Mouse (Mus musculus): ENCODE results near the gene Isyna1. TPM values are rescaled to one million over a fixed set of nuclear protein-coding genes. Genes with fewer than 3 reads are reported as not detected.

Isyna1 gene
- polyA plus RNA-seq, 1 experiment from 2014 or later, result 86.8 TPM

DNA sequence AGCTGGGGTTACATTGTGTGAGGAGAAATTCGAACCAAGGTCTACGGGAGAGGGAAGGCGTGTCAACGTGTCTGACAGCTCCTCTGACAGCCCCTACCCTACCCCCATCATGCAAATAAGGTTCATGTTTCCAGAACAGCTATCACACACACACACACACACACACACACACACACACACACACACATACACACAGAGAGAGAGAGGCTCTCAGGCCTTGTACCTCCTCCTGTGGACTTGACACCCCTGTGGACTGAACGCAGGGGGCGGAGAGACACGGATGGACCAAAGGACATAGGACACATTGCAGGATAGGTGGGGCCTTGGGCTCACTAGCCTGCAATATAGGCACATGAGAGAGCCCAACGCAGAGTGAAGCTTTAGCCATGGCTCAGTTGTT, 42.7 kb downstream of the Isyna1 start:
- Histone ChIP-seq H3K4me2 (replicated peaks) (no peak overlapping the region), H3K4me3 (replicated peaks; ENCODE audit: low read length) (no peak overlapping the region), H3K27me3 (ENCODE audit: control insufficient read depth, insufficient read depth, low read length) (no peaks in the 10 kb centered on the region), H3K9ac (no peak overlapping the region), H3K36me3 (replicated peaks; ENCODE audit: control insufficient read depth, insufficient read depth) (no peaks in the 10 kb centered on the region), H3K4me1 (replicated peaks; ENCODE audit: control insufficient read depth, insufficient read depth, low read length) (no peaks in the 10 kb centered on the region), H3K9me3 (ENCODE audit: control insufficient read depth, low read length) (no peaks in the 10 kb centered on the region), H3K27ac (no peak overlapping the region)
- no peak for DNase-seq (ENCODE audit: low spot score)
- 55% methylated on average over 8 of the region's 8 CpGs for WGBS
- ATAC-seq (ENCODE audit: low FRiP score), result no peak

DNA sequence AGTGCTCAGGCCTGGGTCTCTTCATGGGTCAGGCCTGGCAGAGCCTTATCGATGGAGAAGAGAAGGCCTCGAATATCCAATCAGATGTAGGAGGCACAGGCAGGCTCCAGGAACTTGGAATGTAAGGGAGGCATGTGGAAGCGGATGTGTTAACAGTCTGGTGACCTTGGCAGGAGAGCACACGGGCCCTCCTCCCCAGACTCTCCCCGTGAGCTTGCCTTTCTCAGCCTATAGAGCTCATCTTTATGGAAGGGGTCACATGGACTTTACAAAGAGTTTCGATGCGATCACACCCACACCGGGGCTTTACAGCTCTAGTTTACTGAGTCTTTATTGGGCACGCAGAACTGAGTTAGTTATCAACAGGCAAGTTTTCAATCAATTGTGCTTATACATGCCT, 44.6 kb downstream of the Isyna1 start:
- no peak overlapping the region for H3K4me3 ChIP-seq (replicated peaks; ENCODE audit: low read length)
- no peaks in the 10 kb centered on the region for H3K9me3 ChIP-seq (ENCODE audit: control insufficient read depth, low read length)
- H3K4me1 ChIP-seq (replicated peaks; ENCODE audit: control insufficient read depth, insufficient read depth, low read length), result no peaks in the 10 kb centered on the region
- no peak overlapping the region for H3K27ac ChIP-seq
- H3K9ac ChIP-seq, result no peak overlapping the region
- 72% methylated on average over 9 of the region's 9 CpGs for WGBS
- H3K27me3 ChIP-seq (ENCODE audit: control insufficient read depth, insufficient read depth, low read length), result no peaks in the 10 kb centered on the region
- H3K4me2 ChIP-seq (replicated peaks), result no peak overlapping the region
- ATAC-seq (ENCODE audit: low FRiP score), result no peak
- H3K36me3 ChIP-seq (replicated peaks; ENCODE audit: control insufficient read depth, insufficient read depth), result no peaks in the 10 kb centered on the region
- no peak for DNase-seq (ENCODE audit: low spot score)

DNA sequence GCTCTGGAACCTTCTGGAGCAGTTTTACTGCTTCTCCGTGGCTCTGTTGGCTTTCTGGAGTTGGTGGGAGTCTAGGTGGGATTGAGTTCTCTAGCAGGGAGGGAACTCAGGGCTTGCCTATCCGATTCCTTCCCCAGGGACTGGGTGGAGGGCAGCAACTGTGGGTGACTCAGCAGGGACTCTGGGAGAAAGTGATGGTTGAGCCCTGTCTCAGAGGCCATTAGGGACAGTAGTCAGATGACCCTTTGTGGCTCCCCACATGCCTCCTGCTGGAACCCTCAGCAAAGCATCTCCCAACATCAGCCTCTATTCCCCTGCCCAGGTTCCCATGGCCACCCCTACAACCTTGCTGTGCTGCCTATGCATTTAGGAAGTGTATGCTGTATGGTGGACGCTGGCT, 48.8 kb downstream of the Isyna1 start:
- Histone ChIP-seq H3K27me3 (ENCODE audit: control insufficient read depth, insufficient read depth, low read length) (no peaks in the 10 kb centered on the region), H3K4me3 (replicated peaks; ENCODE audit: low read length) (no peak overlapping the region), H3K4me1 (replicated peaks; ENCODE audit: control insufficient read depth, insufficient read depth, low read length) (no peaks in the 10 kb centered on the region; the same call in 1 of the 2 replicates), H3K4me2 (replicated peaks) (no peak overlapping the region), H3K36me3 (replicated peaks; ENCODE audit: control insufficient read depth, insufficient read depth) (no peaks in the 10 kb centered on the region), H3K27ac (no peak overlapping the region), H3K9me3 (ENCODE audit: control insufficient read depth, low read length) (no peaks in the 10 kb centered on the region), H3K9ac (no peak overlapping the region)
- DNase-seq (ENCODE audit: low spot score) (no peak), ATAC-seq (ENCODE audit: low FRiP score) (no peak)
- 71% methylated on average over 3 of the region's 3 CpGs for WGBS

DNA sequence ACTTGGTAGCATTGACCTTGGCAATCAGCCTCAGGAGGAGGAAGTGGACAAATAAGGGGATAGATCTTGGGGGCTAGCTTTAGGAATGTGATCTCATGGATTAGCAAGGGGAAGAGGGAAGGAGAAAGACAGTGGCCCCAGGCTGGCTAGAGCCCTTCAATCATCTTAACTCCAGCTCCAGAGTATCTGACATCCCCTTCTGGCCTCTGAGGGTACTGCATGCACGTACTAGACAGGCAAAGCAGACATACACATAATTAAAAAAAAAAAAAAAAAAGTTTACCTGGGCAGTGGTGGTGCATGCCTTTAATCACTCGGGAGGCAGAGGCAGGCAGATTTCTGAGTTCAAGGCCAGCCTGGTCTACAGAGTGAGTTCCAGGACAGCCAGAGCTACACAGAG, 49.9 kb downstream of the Isyna1 start:
- Histone ChIP-seq H3K9me3 (ENCODE audit: control insufficient read depth, low read length) (no peaks in the 10 kb centered on the region), H3K27me3 (ENCODE audit: control insufficient read depth, insufficient read depth, low read length) (no peaks in the 10 kb centered on the region), H3K36me3 (replicated peaks; ENCODE audit: control insufficient read depth, insufficient read depth) (no peaks in the 10 kb centered on the region), H3K4me3 (replicated peaks; ENCODE audit: low read length) (no peak overlapping the region), H3K4me2 (replicated peaks) (no peak overlapping the region), H3K27ac (no peak overlapping the region), H3K9ac (no peak overlapping the region), H3K4me1 (replicated peaks; ENCODE audit: control insufficient read depth, insufficient read depth, low read length) (peaks cover 4% of the 10 kb centered on the region; the same call in 1 of the 2 replicates)
- no peak for ATAC-seq (ENCODE audit: low FRiP score)
- DNase-seq (ENCODE audit: low spot score), result no peak
- 88% methylated on average over 2 of the region's 2 CpGs for WGBS

DNA sequence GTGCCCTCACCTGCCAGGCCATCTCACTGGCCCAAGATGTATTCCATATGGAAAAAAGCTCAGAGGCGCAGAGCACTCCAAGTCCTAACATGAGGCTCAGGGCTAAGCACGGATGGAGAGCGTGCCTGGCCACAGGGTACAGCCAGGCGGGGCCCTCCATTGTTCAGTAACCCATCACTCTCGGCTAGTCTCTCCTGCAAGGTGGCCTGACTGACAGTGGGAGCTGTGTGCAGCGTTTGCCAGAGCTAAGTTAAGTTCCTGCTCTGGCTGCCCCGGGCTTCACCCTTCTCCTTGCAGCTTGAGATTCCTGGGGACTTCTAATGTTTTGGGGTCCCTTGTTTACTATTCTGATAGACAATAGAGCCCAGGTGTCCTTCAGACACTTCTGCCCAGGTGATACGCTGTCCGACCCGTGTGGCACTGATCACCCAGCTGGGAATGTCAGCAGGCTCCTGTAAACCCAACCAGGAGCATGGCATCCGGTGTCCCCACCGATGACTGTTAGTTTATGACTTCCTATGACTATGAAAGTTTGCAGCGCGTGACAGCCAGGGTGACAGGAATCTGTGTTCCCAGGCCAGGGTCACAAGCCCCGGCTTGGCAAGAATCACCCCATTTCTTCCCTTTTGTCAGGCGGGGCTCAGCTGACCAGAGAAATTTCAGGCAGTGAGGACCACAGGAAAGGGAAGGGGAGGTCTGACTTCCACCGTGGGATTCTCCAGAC, 51.5 kb downstream of the Isyna1 start:
- Histone ChIP-seq H3K27me3 (ENCODE audit: control insufficient read depth, insufficient read depth, low read length) (no peaks in the 10 kb centered on the region), H3K4me3 (replicated peaks; ENCODE audit: low read length) (no peak overlapping the region), H3K36me3 (replicated peaks; ENCODE audit: control insufficient read depth, insufficient read depth) (peaks cover 8% of the 10 kb centered on the region), H3K27ac (no peak overlapping the region), H3K9ac (no peak overlapping the region), H3K4me2 (replicated peaks) (no peak overlapping the region), H3K4me1 (replicated peaks; ENCODE audit: control insufficient read depth, insufficient read depth, low read length) (peaks cover 10% of the 10 kb centered on the region; the same call in 1 of the 2 replicates), H3K9me3 (ENCODE audit: control insufficient read depth, low read length) (no peaks in the 10 kb centered on the region)
- ATAC-seq (ENCODE audit: low FRiP score) (no peak), DNase-seq (ENCODE audit: low spot score) (no peak)
- 59% methylated on average over 17 of the region's 17 CpGs for WGBS

DNA sequence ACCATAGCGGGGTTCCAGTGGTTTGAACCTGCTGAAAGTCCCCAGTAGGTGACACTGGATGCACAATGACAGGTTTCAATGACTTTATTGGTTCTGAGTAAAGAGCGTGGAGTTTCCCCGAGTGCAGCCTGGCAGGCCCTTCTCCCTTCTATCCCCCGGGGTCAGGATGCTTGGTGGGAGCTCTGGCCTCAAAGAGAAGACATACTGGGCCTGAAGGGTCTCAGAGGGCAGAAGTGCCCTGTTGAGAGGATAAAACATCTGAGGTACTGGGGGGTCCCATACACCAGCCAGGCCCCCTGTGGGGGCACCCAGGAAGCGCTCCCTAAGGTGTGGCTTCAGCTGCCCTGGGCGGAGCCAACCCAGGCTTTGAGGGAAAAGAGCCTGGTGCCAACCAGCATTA, 52.2 kb downstream of the Isyna1 start:
- Histone ChIP-seq H3K4me3 (replicated peaks; ENCODE audit: low read length) (no peak overlapping the region), H3K27ac (no peak overlapping the region), H3K9me3 (ENCODE audit: control insufficient read depth, low read length) (no peaks in the 10 kb centered on the region), H3K9ac (no peak overlapping the region), H3K4me2 (replicated peaks) (no peak overlapping the region), H3K27me3 (ENCODE audit: control insufficient read depth, insufficient read depth, low read length) (no peaks in the 10 kb centered on the region), H3K4me1 (replicated peaks; ENCODE audit: control insufficient read depth, insufficient read depth, low read length) (peaks cover 10% of the 10 kb centered on the region; the same call in 1 of the 2 replicates), H3K36me3 (replicated peaks; ENCODE audit: control insufficient read depth, insufficient read depth) (peaks cover 14% of the 10 kb centered on the region)
- ATAC-seq (ENCODE audit: low FRiP score) (no peak), DNase-seq (ENCODE audit: low spot score) (no peak)
- 79% methylated on average over 6 of the region's 6 CpGs for WGBS

DNA sequence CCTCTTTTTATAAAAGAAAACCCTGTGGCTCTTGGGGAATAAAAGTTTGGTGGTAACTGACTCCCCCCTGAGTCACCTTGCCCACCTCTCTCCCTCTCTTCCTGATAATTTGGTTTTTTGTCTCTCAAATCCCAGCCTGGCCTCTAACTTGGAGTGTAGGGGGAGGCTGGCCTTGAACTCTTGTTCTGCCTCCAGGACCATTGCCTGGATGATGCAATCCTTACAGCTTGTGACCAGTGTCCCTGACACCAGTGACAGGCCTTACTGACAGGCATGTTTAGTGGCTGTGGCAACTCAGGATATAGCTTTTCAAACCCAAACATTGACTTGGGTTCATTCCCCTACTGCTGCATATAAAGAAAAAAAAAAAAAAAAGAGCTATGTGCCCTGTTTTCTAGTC, 52.6 kb downstream of the Isyna1 start:
- ATAC-seq (ENCODE audit: low FRiP score) (no peak), DNase-seq (ENCODE audit: low spot score) (no peak)
- Histone ChIP-seq H3K4me1 (replicated peaks; ENCODE audit: control insufficient read depth, insufficient read depth, low read length) (peaks cover 10% of the 10 kb centered on the region; the same call in 1 of the 2 replicates), H3K27me3 (ENCODE audit: control insufficient read depth, insufficient read depth, low read length) (no peaks in the 10 kb centered on the region), H3K36me3 (replicated peaks; ENCODE audit: control insufficient read depth, insufficient read depth) (peaks cover 16% of the 10 kb centered on the region), H3K4me2 (replicated peaks) (no peak overlapping the region), H3K9me3 (ENCODE audit: control insufficient read depth, low read length) (no peaks in the 10 kb centered on the region), H3K27ac (peak overlapping the region; percentile 23; the same call in 1 of the 2 replicates), H3K4me3 (replicated peaks; ENCODE audit: low read length) (no peak overlapping the region), H3K9ac (no peak overlapping the region)

Other genes starting within 250 kb of the Isyna1 start
- gene Upf1, start 241.1 kb upstream of the Isyna1 start, polyA plus RNA-seq (2014; fragmentation: Nextera tagmentation; extraction: Ambion mirVana), result 17.3 and 17.9 TPM in 2 replicates
- gene Comp, start 220.8 kb upstream of the Isyna1 start, polyA plus RNA-seq (2014; fragmentation: Nextera tagmentation; extraction: Ambion mirVana), result 0.10 and 0.27 TPM in 2 replicates
- 48.1 and 53.9 TPM in 2 replicates for gene Crtc1, start 154.8 kb upstream of the Isyna1 start, polyA plus RNA-seq (2014; fragmentation: Nextera tagmentation; extraction: Ambion mirVana)
- gene Klhl26, start 117.4 kb upstream of the Isyna1 start, polyA plus RNA-seq (2014; fragmentation: Nextera tagmentation; extraction: Ambion mirVana), result 28.5 and 30.0 TPM in 2 replicates
- 143 and 149 TPM in 2 replicates for gene Tmem59l, start 107.0 kb upstream of the Isyna1 start, polyA plus RNA-seq (2014; fragmentation: Nextera tagmentation; extraction: Ambion mirVana)
- 6.3 and 6.9 TPM in 2 replicates for gene Crlf1, start 101.2 kb upstream of the Isyna1 start, polyA plus RNA-seq (2014; fragmentation: Nextera tagmentation; extraction: Ambion mirVana)
- 161 and 166 TPM in 2 replicates for gene Rex1bd, start 87.6 kb upstream of the Isyna1 start, polyA plus RNA-seq (2014; fragmentation: Nextera tagmentation; extraction: Ambion mirVana)
- 622 and 778 TPM in 2 replicates for gene Uba52, start 83.6 kb upstream of the Isyna1 start, polyA plus RNA-seq (2014; fragmentation: Nextera tagmentation; extraction: Ambion mirVana)
- 328 and 332 TPM in 2 replicates for gene Fkbp8, start 66.6 kb upstream of the Isyna1 start, polyA plus RNA-seq (2014; fragmentation: Nextera tagmentation; extraction: Ambion mirVana)
- gene Kxd1, start 66.4 kb upstream of the Isyna1 start, polyA plus RNA-seq (2014; fragmentation: Nextera tagmentation; extraction: Ambion mirVana), result 45.4 and 46.5 TPM in 2 replicates
- gene Ell, start 54.9 kb upstream of the Isyna1 start, polyA plus RNA-seq (2014; fragmentation: Nextera tagmentation; extraction: Ambion mirVana), result 14.8 and 15.1 TPM in 2 replicates
- gene Ssbp4, start 14.5 kb downstream of the Isyna1 start, polyA plus RNA-seq (2014; fragmentation: Nextera tagmentation; extraction: Ambion mirVana), result 165 and 173 TPM in 2 replicates
- 0.98 and 1.6 TPM in 2 replicates for gene Lrrc25, start 21.8 kb downstream of the Isyna1 start, polyA plus RNA-seq (2014; fragmentation: Nextera tagmentation; extraction: Ambion mirVana)
- gene Gdf15, start 38.1 kb downstream of the Isyna1 start, polyA plus RNA-seq (2014; fragmentation: Nextera tagmentation; extraction: Ambion mirVana), result 0.14 and 0.28 TPM in 2 replicates
- 74.0 and 89.3 TPM in 2 replicates for gene Pgpep1, start 66.0 kb downstream of the Isyna1 start, polyA plus RNA-seq (2014; fragmentation: Nextera tagmentation; extraction: Ambion mirVana)
- 180 and 197 TPM in 2 replicates for gene Lsm4, start 78.9 kb downstream of the Isyna1 start, polyA plus RNA-seq (2014; fragmentation: Nextera tagmentation; extraction: Ambion mirVana)
- 128 and 144 TPM in 2 replicates for gene Jund, start 104.6 kb downstream of the Isyna1 start, polyA plus RNA-seq (2014; fragmentation: Nextera tagmentation; extraction: Ambion mirVana)
- 0.07 and 0.15 TPM in 2 replicates for gene Iqcn, start 109.1 kb downstream of the Isyna1 start, polyA plus RNA-seq (2014; fragmentation: Nextera tagmentation; extraction: Ambion mirVana)
- gene Gm3336, start 124.2 kb downstream of the Isyna1 start, polyA plus RNA-seq (2014; fragmentation: Nextera tagmentation; extraction: Ambion mirVana), result not detected in 2 replicates
- 0.21 and 0.32 TPM in 2 replicates for gene Pde4c, start 129.3 kb downstream of the Isyna1 start, polyA plus RNA-seq (2014; fragmentation: Nextera tagmentation; extraction: Ambion mirVana)
- gene Rab3a, start 160.3 kb downstream of the Isyna1 start, polyA plus RNA-seq (2014; fragmentation: Nextera tagmentation; extraction: Ambion mirVana), result 519 and 565 TPM in 2 replicates
- 34.4 and 43.5 TPM in 2 replicates for gene Mpv17l2, start 166.6 kb downstream of the Isyna1 start, polyA plus RNA-seq (2014; fragmentation: Nextera tagmentation; extraction: Ambion mirVana)
- gene Pik3r2, start 182.3 kb downstream of the Isyna1 start, polyA plus RNA-seq (2014; fragmentation: Nextera tagmentation; extraction: Ambion mirVana), result 83.0 and 84.6 TPM in 2 replicates
- gene Mast3, start 210.7 kb downstream of the Isyna1 start, polyA plus RNA-seq (2014; fragmentation: Nextera tagmentation; extraction: Ambion mirVana), result 23.3 and 26.6 TPM in 2 replicates
- gene Il12rb1, start 214.1 kb downstream of the Isyna1 start, polyA plus RNA-seq (2014; fragmentation: Nextera tagmentation; extraction: Ambion mirVana), result 0.09 TPM in 1 of 2 replicates, not detected in the other
- 7.2 and 8.7 TPM in 2 replicates for gene Arrdc2, start 245.3 kb downstream of the Isyna1 start, polyA plus RNA-seq (2014; fragmentation: Nextera tagmentation; extraction: Ambion mirVana)

Measured in hindbrain, embryonic 14.5 days (tissue).